Mouse (Mus musculus): Measurements from ENCODE around the gene Fam135a. TPM values are rescaled to one million over a fixed set of nuclear protein-coding genes. Genes with fewer than 3 reads are reported as not detected.
"Not testable (repeated sequence)": the region's sequence is repeated elsewhere in the genome, so short reads cannot be mapped to it uniquely, and the experiment has no call there.

The Fam135a gene
- polyA plus RNA-seq, 1 experiment from 2014 or later: 37.7 TPM

DNA sequence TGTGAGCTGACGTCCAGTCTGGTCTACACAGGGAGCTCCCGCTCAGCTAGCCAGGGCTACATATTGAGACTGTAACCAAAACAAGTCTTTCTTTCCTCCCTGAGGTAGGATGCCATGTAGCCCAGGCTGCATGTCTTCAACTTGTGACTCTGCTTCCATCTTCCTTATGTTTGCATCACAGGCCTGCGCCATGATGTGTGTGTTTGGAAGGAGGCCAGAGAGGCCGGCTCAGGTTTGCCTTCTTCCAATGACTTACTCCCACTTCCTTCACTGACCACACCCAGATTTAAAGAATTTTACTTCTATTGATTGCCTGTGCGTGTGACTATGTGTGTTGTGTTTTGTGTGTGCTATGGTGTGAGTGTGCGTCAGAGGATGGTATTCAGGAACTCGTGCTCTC lies 101.3 kb downstream of the Fam135a start:
- no peak overlapping the region for H3K4me3 ChIP-seq (replicated peaks)
- H3K27me3 ChIP-seq: no peaks in the 10 kb centered on the region
- 94% methylated on average over 7 of the region's 7 CpGs for WGBS
- H3K9ac ChIP-seq: no peak overlapping the region
- H3K9me3 ChIP-seq (replicated peaks): no peaks in the 10 kb centered on the region
- no peaks in the 10 kb centered on the region for H3K4me1 ChIP-seq
- peaks cover 31% of the 10 kb centered on the region for H3K36me3 ChIP-seq
- no peak overlapping the region for H3K4me2 ChIP-seq (replicated peaks)
- no peak for ATAC-seq (ENCODE audit: insufficient number of reproducible peaks, low FRiP score, low TSS enrichment, low read depth)
- H3K27ac ChIP-seq (replicated peaks): no peak overlapping the region

DNA sequence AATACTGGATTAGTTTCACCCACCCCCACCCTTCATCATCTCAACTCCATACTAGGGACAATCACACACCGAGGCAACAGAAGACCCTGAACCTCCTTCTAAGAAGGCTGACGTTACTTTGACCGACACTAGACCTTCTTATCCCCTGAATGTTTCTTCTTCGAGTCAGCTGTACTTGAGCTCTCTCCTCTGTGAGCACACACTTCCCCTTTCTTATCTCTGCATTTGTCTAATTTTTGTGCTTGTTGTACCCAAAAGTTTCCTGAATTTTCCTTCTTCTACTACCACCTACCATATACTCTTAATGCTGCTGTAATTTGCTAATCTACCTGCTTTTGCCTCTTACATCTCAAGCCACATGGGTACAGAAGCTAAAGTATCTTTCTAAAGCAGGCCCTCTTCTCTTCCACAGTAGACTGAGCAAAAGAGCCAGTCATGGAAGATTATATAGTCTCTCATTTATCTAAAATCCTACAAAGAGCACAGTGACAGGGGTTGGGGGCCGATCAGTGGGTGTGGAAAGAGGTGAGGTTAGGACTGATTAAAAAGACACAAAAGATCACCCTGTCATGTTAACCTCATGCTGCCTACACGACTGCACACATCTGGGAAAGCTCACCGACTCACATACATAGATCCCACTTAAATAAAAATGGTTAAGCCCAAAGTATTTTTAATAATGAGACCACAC lies 101.9 kb downstream of the Fam135a start:
- no peaks in the 10 kb centered on the region for H3K27me3 ChIP-seq
- no peaks in the 10 kb centered on the region for H3K4me1 ChIP-seq
- H3K4me2 ChIP-seq (replicated peaks): no peak overlapping the region
- WGBS: 94% methylated on average over 7 of the region's 7 CpGs
- H3K9me3 ChIP-seq (replicated peaks): no peaks in the 10 kb centered on the region
- H3K36me3 ChIP-seq: peaks cover 31% of the 10 kb centered on the region
- no peak overlapping the region for H3K27ac ChIP-seq (replicated peaks)
- ATAC-seq (ENCODE audit: insufficient number of reproducible peaks, low FRiP score, low TSS enrichment, low read depth): no peak
- H3K9ac ChIP-seq: no peak overlapping the region
- H3K4me3 ChIP-seq (replicated peaks): no peak overlapping the region

DNA sequence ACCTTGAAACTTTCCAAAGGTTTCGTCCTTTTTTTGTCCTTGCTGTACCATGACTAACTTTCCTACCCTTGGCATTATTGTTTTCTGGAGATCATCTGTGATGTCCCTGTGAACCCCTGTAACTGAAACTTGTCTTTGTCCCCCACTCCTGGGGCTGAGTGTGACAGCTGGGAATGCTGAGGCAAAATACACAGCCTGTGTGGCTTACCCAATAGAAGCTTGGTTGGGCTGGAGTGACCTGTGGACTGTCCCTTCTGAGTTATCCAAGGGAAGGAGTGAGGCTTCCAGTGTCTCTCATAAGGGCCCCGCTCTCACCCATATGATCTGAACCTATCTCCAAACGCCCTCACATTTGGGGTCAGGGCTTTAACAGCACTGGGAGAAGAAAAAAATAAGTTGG lies 102.6 kb downstream of the Fam135a start:
- ATAC-seq (ENCODE audit: insufficient number of reproducible peaks, low FRiP score, low TSS enrichment, low read depth): no peak
- Histone ChIP-seq H3K4me3 (replicated peaks) (no peak overlapping the region), H3K27ac (replicated peaks) (no peak overlapping the region), H3K9ac (no peak overlapping the region), H3K4me2 (replicated peaks) (no peak overlapping the region), H3K4me1 (no peaks in the 10 kb centered on the region), H3K9me3 (replicated peaks) (no peaks in the 10 kb centered on the region), H3K27me3 (no peaks in the 10 kb centered on the region), H3K36me3 (peaks cover 31% of the 10 kb centered on the region)
- WGBS: 94% methylated on average over 3 of the region's 3 CpGs

DNA sequence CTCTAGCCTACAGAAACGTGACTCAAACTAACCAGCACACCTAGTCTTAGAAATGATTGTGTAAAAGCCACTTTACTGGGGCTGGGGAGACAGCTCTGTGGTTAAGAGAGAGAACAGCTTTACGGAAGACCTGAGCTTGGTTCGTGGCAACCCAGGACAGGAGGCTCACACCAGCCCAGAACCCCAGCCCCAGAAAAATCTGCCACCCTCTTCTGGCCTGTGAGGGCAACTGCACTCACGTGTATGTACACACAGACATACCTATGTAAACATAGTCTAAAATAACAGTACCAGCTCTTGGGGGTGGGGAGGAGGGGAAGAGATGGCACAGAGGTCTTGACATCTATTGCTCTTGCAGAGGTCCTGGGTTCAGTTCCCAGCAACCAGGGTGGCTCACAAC lies 104.7 kb downstream of the Fam135a start:
- Histone ChIP-seq H3K9me3 (replicated peaks) (no peaks in the 10 kb centered on the region), H3K4me3 (replicated peaks) (no peak overlapping the region), H3K4me2 (replicated peaks) (no peak overlapping the region), H3K27me3 (no peaks in the 10 kb centered on the region), H3K27ac (replicated peaks) (no peak overlapping the region), H3K36me3 (peaks cover 19% of the 10 kb centered on the region), H3K9ac (no peak overlapping the region), H3K4me1 (no peaks in the 10 kb centered on the region)
- ATAC-seq (ENCODE audit: insufficient number of reproducible peaks, low FRiP score, low TSS enrichment, low read depth): no peak
- 96% methylated on average over 4 of the region's 4 CpGs for WGBS

DNA sequence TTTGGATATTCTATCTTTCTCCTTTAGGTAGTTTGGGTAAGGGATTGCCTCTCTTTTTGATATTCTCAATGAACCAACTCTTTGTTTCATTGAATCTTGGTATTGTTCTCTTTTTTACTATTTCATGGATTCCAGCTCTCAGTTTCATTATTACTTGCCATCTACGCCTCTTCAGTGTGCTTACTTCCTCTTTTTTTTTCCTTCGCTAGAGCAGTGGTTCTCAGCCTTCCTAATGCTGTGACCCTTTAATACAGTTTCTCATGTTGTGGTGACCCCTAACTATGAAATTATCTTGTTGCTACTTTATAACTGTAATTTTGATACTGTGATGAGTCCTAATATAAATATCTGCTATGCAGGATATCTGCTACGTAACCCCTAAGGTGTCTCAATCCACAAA lies 117.0 kb downstream of the Fam135a start:
- WGBS: 84% methylated on average over 3 of the region's 3 CpGs
- no peaks in the 10 kb centered on the region for H3K27me3 ChIP-seq
- no peak for ATAC-seq (ENCODE audit: insufficient number of reproducible peaks, low FRiP score, low TSS enrichment, low read depth)
- H3K9ac ChIP-seq: no peak overlapping the region
- no peaks in the 10 kb centered on the region for H3K36me3 ChIP-seq
- no peaks in the 10 kb centered on the region for H3K4me1 ChIP-seq
- H3K27ac ChIP-seq (replicated peaks): no peak overlapping the region
- no peaks in the 10 kb centered on the region for H3K9me3 ChIP-seq (replicated peaks)
- no peak overlapping the region for H3K4me3 ChIP-seq (replicated peaks)
- no peak overlapping the region for H3K4me2 ChIP-seq (replicated peaks)

DNA sequence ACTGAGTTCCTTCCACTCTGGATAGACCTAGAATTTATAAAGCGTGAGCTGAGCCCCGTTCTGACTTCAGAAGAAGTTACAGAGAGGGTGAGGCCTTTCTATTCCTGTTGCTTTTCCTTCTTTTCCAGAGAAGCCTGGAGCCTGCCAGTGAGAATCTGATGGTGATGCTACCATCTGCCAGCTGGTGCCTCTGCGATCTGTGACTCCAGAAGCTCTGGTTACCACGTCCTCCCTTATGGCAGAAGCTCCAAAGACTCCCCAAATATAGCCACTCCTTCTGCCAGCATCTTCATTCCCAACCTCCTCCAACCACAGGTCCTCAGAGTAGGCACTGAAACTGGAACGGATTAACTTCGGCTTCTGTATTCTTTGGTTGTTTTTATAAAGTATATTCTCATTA lies 121.9 kb downstream of the Fam135a start:
- H3K9me3 ChIP-seq (replicated peaks): no peaks in the 10 kb centered on the region
- no peak for ATAC-seq (ENCODE audit: insufficient number of reproducible peaks, low FRiP score, low TSS enrichment, low read depth)
- no peaks in the 10 kb centered on the region for H3K27me3 ChIP-seq
- no peak overlapping the region for H3K4me2 ChIP-seq (replicated peaks)
- no peaks in the 10 kb centered on the region for H3K4me1 ChIP-seq
- no peak overlapping the region for H3K27ac ChIP-seq (replicated peaks)
- 74% methylated on average over 6 of the region's 6 CpGs for WGBS
- H3K9ac ChIP-seq: no peak overlapping the region
- H3K36me3 ChIP-seq: no peaks in the 10 kb centered on the region
- H3K4me3 ChIP-seq (replicated peaks): no peak overlapping the region

DNA sequence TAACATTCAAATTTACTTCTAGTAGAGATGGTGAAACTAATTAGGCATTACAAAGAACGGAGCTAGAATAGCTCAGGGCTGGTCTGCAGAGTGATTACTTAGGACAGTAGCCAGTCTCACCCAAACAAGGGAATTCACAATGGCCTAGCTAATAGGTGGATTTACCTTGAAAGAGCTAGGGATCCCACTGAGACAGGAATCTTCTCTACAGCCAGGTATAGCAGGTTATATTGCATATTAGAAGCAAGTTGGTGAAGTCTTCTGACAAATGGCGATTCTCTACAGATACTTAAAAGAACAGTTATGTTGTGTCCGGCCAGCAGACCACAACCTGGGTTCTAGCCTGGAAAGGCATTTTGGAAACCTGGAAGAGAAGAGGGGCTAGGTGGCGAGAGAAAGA lies 129.0 kb downstream of the Fam135a start:
- H3K4me2 ChIP-seq (replicated peaks); H3K4me3 ChIP-seq (replicated peaks); H3K27me3 ChIP-seq; H3K4me1 ChIP-seq; H3K36me3 ChIP-seq; H3K9me3 ChIP-seq (replicated peaks); ATAC-seq (ENCODE audit: insufficient number of reproducible peaks, low FRiP score, low TSS enrichment, low read depth); H3K27ac ChIP-seq (replicated peaks); H3K9ac ChIP-seq: not testable (repeated sequence)
- 83% methylated on average over 4 of the region's 4 CpGs for WGBS

DNA sequence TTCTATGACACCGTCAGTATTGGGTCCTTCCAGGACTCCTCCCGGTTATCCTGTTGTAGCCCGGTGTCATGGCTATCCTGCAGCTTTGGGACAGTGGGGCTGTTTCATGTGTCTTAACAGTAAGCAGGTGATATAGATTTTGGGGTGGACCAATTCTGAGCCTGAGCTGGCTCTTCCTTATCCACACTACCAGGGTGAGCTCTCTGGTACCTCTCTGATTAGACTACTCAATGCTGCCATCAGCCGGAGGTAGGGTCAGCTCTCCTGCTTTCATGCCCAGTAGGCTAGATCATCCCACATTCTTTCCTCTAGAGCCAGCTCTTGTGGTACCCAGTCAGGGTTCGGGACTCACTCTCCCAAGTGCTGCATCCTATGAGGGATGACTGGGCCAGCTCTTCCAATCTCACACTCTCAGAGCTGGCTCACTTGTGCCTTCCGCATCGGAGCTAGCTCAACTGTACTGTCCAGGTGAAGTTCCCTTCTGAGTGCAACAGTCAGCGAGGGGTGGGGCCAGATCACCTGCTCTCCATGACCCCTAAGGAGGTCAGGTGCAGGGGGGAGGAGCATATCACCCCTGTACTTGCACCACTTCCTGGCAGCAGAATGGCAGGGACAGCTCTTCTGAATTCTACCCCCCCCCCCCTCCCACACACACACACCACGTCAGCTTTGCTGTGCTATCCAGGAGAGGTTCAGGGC lies 132.0 kb downstream of the Fam135a start:
- no peaks in the 10 kb centered on the region for H3K4me1 ChIP-seq
- H3K36me3 ChIP-seq: no peaks in the 10 kb centered on the region
- no peaks in the 10 kb centered on the region for H3K9me3 ChIP-seq (replicated peaks)
- no peak overlapping the region for H3K9ac ChIP-seq
- H3K4me2 ChIP-seq (replicated peaks): no peak overlapping the region
- ATAC-seq (ENCODE audit: insufficient number of reproducible peaks, low FRiP score, low TSS enrichment, low read depth): no peak
- no peak overlapping the region for H3K4me3 ChIP-seq (replicated peaks)
- H3K27me3 ChIP-seq: no peaks in the 10 kb centered on the region
- 84% methylated on average over 9 of the region's 9 CpGs for WGBS
- H3K27ac ChIP-seq (replicated peaks): no peak overlapping the region

DNA sequence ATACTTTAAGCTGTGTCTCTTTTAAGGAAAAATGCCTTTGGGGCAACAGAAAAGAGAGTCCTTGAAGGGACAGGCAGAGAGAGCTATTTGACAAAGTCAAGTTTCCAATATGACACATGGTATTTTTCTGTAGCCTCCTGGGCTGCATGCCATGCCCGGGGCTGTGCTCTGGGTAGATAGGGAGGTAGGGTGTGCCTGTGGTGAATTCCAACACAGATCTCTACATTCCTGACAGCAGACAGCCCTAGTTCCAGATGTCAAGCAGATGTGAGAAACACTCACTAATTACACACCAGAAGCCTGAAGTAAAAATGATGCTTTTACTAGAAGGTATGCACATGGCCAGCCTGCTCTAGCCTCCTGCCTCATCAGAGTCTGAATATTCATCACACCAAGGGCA lies 133.9 kb downstream of the Fam135a start:
- Histone ChIP-seq H3K4me2 (replicated peaks) (no peak overlapping the region), H3K9ac (no peak overlapping the region), H3K9me3 (replicated peaks) (no peaks in the 10 kb centered on the region), H3K4me3 (replicated peaks) (no peak overlapping the region), H3K27ac (replicated peaks) (no peak overlapping the region), H3K36me3 (no peaks in the 10 kb centered on the region), H3K4me1 (no peaks in the 10 kb centered on the region), H3K27me3 (no peaks in the 10 kb centered on the region)
- no peak for ATAC-seq (ENCODE audit: insufficient number of reproducible peaks, low FRiP score, low TSS enrichment, low read depth)
- WGBS: 28% methylated on average over 1 of the region's 1 CpGs

Other genes with a start within 250 kb of the Fam135a start
- gene Smap1, start 178.0 kb downstream of the Fam135a start, polyA plus RNA-seq (2015; fragmentation: Nextera tagmentation; extraction: Ambion mirVana): 49.7 and 53.0 TPM in 2 replicates
- 68.0 and 77.2 TPM in 2 replicates for gene Sdhaf4, start 94.7 kb downstream of the Fam135a start, polyA plus RNA-seq (2015; fragmentation: Nextera tagmentation; extraction: Ambion mirVana)
- 55.2 and 86.5 TPM in 2 replicates for gene Col9a1, start 77.3 kb upstream of the Fam135a start, polyA plus RNA-seq (2015; fragmentation: Nextera tagmentation; extraction: Ambion mirVana)

Measured in embryonic facial prominence, embryonic 15.5 days (tissue).